Mouse (Mus musculus) CD8-positive naive resting alpha-beta T cell, adult 2 months (primary cell): ENCODE data around the gene Smad1.

Experiments
- DNase-seq, 2 experiments: peaks; one replicate each; pipeline ENCODE4 v3.0.0; 2022; ENCODE audit warnings: low read depth in 2 of 2, low spot score in 2 of 2

Smad1 gene

DNA sequence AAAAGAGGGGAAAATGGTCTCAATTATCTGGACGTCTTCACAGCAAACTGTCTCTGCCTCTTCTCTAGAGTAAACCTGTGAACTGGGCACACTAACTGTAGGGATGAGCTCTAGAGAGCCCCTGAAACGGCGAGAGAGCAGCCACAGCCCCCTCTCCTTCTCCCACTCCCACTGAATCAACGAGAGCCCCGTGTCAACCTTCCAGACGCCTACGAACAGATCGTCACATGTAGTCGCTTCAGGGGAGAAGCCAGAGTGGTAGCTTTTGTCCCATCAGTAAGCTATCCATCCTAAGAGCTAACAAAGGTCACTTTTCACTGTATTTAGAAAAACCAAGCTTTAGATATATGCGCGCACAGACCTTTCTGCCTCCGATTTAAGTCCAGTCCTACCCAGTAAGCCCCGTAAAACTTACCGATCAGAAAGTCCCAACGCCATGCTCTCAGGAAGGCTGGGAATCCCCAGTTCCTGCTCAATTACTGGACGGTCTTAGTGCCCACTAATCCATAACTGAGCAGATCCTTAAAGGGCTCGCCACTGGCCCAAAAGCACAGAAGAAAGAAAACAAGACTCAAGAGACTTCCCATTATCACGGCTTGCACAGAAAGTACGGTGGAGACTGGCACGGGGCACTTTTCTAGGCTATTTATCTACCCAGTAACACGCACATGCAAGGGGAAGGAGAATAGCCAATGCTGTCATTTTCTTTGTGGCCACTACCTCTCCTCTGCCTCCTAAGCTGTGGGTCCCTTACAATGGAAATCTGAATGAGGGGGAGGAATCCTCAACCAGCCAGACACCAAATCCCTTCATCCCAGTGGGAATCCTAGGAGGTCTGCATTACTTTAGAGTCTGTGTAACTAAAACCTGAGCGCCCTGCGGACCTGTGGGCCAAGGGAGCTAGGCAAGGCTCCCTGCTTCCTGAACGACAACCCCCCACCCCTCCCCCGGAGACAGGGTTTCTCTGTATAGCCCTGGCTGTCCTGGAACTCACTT lies 14.7 kb downstream of the Smad1 start:
- no peak for DNase-seq

DNA sequence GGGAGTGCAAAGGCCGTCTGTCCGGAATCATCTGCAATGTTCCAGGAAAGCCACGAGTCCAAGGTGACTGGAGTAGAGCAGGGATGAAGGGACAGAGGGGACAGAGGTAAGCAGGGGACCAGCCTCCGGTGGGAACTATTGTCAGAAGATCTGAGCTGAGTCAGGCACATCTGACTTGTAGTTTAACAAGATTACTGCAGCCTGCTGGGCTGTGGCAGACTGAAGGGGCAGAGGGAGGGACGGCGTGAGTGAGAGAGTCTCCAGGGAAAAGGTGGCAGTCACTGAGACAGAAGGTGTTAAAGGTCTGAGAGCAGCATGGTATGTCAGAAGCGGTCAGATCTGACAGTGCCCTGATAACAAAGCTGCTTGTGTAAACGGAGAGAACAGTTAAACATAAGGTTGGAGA lies 16.5 kb downstream of the Smad1 start:
- DNase-seq = no peak

DNA sequence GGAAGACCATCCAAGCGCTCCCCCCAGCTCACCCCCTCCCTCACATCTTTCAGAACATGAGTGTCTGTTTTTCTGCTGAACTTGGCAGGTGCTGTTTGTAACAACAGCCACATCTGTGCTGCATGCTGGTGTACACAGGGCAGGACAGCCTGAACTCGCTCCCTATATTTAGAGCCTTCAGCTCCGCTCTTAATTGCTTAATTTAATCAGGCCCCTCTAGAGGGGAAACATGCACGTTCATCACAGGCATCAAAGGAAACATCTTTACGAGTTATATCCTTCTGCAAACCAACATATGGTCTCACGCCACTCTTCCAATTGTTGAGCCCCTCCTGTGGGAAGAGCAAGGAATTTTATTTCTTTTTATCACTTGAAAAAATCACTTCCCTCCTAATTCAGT lies 17.5 kb downstream of the Smad1 start:
- DNase-seq = no peak

DNA sequence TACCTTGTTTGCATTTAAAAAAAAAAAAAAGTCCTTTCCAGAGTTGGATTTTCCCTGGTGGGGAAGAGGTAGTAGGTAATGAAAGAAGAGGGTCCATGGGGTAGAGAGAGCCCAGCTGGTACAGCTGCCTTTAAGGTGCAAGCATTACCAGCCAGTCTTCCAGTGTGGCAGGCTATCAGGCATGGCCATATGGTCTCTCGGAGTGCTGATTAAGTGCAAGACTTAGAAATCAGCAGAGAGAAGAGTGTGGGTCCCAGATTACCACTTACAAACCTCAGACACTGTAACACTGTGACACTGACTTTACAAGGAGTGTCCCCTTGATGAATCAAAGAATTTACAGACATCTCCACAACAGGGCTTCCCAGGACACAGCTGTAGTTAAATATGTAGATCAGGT lies 18.9 kb downstream of the Smad1 start:
- no peak for DNase-seq

DNA sequence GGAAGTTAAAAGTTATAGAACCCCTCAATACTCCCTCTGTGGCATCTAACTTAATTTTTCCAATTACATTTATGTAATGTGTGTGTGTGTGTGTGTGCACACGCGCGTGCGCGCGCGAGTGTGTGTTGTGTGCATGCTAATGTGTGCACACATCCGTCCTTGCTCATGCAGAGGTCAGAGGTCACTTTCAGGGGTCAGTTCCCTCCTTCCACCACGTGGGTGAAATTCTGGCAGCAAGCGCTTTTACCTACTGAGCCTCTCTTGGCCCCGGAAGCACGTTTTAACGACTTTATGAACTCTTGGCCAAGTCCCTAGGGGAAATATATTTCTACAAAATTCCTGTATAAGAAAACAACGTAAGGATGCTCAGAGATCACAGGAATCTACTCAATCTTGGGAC lies 19.3 kb downstream of the Smad1 start:
- no peak for DNase-seq

DNA sequence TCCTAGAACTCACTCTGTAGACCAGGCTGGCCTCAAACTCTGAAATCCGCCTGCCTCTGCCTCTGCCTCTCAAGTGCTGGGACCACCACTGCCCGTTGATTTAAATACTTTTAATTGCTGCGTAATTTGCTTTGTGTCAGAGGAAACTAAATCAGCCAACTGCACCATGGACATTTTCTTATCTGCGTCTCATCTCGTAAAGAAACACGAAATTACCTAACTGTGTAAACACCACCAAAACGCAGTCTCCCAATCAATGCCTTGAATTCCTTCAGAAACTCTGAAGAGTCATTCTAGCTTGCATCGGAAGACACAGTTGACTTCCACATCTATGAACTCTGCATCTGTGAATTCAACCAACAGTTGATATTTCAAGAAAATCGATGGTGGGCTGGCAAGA lies 22.7 kb downstream of the Smad1 start:
- DNase-seq = no peak

DNA sequence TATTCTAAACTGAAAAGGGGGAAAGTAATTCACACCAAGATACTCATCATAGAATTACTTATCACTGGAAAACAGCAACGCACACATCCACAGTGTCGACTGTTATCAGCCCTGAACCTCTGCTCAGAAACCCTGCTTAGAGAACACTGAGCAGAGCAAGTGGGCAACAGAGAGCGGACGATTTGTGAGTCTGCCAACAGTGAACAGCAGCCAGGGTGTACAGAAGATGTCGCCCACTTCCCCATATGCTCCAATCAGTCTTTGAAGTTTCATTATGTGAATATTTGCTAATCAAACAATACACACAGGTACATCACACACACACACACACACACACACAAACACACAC lies 23.6 kb downstream of the Smad1 start:
- no peak for DNase-seq

DNA sequence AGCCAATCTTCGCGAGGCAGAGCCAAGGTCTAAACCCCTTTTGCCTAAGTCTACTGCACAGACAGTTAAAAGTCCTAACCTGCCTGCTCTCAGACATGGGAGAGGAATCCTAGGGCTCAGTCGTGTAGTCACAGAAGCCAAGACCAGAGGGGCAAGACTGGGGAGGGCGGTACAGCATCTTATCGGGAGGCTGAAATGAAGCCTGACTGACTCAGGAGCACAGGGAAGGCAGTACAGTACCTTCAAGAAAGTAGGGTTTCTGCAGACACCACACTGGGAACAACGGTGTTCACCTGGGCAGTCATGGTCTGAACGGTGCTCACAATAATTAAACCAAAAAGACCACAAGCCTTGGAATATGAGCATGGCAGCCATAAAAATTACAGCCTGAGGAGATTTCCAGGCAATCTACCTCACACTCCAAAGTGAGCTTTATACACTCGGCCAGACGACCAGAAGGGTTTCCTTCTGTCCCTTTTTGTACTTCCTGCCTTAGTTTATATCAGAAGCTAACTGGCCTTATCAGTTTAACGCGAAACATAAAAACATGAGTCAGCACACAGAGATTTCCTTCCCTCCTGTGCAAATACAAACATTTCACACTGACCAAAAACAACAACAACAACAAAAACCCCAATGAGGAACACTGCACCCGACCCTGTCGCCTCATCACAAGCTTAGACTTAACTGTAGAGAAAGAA lies 24.1 kb downstream of the Smad1 start:
- DNase-seq = no peak

DNA sequence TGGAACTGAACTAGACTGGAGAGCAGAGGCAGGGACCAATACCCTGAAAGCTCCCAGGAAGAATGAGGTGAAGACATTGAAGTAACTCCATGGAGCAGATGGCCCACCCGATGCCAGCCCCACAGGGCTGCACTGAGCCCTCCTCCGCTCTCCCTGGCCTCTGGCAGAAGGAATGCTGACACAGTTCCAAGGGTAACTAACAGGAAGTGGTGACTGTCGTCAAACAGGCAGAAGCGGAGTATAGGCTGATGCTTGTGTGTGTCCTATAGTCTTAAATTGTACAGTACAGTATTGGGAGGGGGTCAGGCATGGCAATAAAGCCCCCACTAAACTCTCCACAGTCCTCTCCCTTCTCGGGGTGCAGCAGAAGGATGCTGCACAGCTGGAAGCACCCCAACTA lies 24.9 kb downstream of the Smad1 start:
- no peak for DNase-seq

DNA sequence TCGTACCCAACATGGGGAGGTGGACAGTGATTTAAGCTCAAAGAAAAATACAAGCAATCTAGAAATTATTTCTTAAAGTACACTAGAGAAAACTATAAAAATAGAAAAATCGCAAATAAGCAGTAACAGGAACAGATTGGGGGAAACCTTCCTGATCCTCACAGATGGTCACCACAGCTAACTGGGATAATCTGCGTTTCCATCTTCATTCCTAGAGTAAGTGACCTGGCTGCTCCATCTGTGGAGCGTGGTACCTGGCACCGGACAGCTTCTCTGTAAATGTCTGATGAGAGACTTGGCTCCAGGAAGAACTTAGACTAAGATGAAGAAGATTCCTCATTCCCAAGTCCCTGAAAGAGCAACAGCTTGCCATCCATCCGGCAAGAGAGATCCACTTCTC lies 25.8 kb downstream of the Smad1 start:
- DNase-seq = no peak

DNA sequence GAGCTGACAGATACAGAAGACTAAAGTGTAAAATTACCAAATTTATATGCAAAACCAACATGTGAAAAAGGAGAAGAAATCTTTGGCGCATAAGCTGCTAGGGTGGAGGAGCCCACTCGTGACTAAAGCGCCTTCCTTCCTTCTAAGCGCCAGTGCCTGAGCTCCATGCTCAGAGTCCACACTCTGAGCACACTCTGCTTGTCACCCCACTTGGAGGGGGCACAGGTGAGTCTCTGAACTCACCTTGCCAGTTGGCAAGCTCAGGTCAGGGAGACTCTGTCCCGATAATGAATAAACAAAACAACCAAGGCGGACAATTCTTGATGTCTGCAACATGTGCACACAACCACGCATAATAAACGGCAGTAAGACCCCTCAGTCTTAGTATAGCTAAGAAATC lies 26.4 kb downstream of the Smad1 start:
- no peak for DNase-seq

DNA sequence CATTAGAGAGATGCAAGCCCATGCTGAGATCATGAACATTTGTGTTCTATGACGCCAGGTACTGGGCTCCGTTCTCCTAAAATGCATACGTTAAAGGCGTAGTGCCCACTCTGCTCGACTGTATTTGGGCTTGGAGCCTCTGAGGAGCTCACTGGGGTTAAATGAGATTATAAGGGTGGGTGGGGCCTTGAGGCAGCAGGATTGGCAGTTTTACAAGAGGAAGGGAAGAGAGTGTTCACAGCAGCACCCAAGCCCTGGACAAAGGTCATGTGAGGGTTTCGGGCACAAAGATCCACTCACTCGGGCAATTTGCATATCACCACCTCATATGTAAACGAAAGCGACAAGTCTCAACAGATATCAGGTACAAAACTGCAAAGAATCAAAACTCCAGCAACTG lies 26.8 kb downstream of the Smad1 start:
- no peak for DNase-seq

DNA sequence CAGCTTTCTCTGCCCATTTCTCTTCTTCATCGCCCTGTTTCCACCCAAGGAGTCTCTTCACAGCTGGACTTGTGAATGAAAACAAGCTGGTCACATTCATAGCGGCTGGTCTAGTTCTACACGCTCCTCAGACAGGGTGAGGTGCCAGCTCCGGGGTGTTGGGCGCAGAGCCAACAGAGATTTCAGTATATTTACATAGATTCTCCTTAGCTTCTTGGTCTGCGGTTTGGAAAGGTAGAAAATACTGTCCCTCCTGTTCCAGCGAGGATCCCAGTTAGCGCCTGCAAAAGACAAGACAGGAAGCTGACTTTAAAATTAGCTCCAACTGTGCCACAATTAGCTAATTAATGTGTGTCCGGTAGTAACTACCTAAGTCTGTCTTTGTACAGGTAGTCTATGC lies 27.2 kb downstream of the Smad1 start:
- DNase-seq = no peak

DNA sequence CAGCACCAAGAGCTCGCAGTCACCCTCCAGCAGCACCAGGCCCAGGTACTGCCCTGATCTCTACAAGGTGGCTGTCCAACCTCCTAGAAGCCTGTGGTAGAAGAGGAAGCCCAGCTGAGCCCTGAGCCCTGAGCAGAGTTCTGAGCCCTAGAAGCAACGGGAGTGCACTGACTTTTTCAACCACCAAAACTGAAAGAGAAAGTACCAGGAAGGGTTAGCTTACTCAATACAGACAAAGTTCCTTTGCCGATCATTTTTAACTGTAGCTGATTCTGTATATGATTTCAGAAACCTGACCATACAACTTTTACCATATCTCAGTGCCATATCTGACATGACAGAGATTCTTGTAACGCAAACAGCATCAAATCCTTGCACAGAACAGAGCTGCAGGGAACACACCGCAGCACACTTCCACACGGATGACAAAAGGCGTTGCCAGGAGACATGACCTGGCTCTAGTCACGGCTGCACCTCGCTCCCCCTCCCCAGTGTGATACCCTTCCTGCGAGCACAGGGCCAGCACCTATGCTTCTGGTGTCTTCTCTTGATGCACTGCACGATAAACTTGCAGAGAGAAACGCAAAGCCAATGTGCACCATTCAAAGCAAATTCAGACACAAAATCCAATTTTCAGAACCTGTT lies 28.6 kb downstream of the Smad1 start:
- no peak for DNase-seq

DNA sequence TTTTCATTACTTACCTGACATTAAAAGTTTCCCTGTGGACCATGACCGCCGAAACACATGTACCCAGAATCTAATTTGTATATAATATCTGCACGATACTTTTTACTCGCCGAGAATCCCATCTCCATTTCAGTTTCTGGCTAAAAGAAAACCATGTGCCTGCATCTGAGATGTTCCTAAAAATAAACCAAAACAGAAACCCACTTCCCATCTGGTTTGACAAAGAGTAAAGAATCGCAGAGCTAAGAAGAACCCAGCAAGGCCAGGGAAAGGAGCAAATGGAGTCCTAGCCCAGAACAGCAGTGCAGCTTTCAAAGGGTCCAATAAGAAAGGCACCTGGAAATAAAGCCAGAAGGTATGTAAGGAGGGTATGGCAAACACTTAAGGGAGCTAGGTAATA lies 30.2 kb downstream of the Smad1 start:
- DNase-seq = no peak

DNA sequence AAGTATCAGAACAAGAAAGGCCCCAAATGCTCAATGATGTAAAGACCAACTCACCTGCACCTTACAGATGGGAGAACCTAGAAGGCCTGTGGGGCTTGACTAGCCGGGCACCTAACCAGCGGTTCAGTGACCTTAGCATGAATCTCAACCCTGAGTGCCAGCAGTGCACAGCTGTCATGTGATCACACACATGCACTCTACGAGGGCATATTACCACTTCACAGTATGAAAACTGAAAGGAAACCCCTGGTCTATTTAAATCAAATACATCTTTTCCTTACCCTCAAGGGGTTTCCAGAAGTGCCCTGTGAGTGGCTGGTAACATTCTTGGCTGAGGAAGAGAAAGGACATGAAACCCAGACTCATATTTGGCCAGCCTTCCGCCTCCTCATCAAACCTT lies 31.4 kb downstream of the Smad1 start:
- DNase-seq = no peak

DNA sequence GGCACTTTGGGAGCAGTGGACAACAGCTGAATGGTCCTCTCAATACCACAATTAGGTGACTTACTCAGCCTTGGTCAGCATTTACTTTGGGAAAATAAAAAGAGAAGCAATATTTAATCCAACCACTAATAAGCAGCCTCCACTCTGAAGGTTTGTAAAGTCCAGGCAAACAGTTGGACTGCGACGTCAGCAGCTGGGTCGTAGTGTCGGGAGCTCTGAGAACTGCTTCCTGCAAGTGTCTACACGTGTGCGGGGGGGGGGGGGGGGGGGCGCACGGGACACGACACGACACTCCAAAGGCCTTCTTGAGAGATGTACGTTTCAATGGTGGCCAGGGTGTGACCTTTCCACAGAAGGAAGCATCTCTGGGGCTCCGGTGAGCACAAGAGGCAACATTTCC lies 32.0 kb downstream of the Smad1 start:
- no peak for DNase-seq

DNA sequence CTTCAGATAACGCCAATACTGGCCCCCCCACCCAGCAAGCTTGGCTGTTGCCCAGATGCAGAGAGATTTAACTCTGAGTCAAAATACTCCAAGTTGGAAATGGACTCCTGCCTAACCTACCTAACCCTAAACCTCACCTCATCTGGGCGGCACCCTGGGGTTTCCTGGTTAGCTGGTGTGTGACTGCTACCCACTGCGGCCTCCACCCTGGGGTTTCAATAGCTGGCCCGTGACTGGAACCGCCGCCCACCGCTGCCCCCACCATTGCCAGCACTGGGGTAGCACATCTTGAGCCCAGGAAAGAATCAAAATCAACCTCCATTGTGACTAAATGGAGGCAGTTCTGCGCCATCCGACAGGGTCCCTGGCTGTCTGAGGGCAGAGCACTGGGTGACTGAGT lies 33.1 kb downstream of the Smad1 start:
- no peak for DNase-seq

DNA sequence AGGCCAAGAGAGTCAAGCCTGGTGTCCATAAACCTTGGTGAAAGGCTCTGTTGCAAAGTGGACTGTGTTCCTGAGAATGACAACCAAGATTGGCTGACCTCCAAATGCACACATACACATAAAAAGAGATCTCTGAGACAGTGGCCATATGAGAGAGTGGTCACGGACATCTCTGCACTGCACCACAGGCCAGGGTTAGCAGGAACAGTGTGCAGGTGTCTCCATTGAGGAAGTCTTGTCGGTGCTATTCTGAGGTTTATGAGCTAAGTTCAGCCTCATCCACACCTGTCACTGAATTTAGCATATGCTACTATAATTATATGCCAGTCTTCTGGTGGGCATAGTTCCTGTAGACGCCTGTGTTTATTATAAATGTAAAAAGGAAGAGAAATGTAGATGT lies 33.6 kb downstream of the Smad1 start:
- no peak for DNase-seq

DNA sequence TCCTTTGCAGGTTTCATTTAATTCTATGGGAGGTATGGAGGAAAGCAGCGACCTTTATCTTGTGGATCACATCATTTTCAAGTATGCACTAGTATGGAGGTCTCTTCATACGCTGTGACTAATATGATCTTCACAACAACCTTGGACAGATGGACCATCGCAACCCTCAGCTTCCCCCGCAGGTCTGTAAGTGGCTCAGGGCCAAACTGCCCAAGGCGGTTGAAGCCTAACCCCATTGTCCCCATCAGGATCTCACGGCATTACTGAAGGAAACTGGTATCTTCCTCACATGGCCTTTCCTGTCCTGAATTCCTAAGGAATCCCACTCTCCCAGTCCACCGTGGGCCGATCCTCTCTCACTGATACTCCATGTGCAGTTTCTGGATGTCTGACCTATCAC lies 34.5 kb downstream of the Smad1 start:
- no peak for DNase-seq

DNA sequence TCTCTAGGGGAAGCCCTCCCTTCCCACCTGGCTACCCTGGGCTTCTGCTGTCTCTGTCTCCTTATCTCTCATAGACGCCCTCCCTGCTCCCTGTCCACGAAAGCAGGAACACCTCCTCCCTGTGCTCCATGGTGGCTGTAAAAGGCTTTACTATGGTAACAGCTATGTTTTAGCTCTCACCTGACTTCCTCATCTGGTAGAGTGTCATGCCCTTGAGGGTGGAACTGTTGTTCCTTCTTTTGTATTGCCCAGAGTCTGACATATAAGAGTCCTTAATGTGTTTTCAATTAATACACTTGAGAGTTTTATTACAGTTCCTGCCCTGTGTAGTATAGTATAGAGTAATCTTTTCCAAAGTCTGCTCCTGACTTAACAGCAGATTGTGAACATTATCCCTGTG lies 36.9 kb downstream of the Smad1 start:
- DNase-seq = no peak
